Mouse (Mus musculus) 416B (cell line): Measurements from ENCODE around the gene Gpc5.

Source experiments
- DNase-seq: peaks from one replicate; pipeline ENCODE4 v3.0.0; 2011; ENCODE audit warnings: low read depth

Gpc5 gene

GRCm38 (mm10) chr14:115369611-115370167 lies 277.7 kb downstream of the Gpc5 start:
- DNase-seq, result no peak

GRCm38 (mm10) chr14:115371131-115371530 lies 279.1 kb downstream of the Gpc5 start:
- DNase-seq, result peak; percentile 16

GRCm38 (mm10) chr14:115391831-115392230 lies 299.8 kb downstream of the Gpc5 start:
- no peak for DNase-seq

GRCm38 (mm10) chr14:115392894-115393524 lies 301.0 kb downstream of the Gpc5 start:
- DNase-seq, result peak; percentile 55

- no peak for DNase-seq
Measured at GRCm38 (mm10) chr14:115406596-115406995, 314.6 kb downstream of the Gpc5 start.

- DNase-seq, result no peak
Measured at GRCm38 (mm10) chr14:115407309-115407930, 315.4 kb downstream of the Gpc5 start.

- DNase-seq, result no peak
Measured at GRCm38 (mm10) chr14:115410881-115411280, 318.9 kb downstream of the Gpc5 start.

- DNase-seq, result no peak
Measured at GRCm38 (mm10) chr14:115411513-115412174, 319.6 kb downstream of the Gpc5 start.

GRCm38 (mm10) chr14:115412821-115413220 lies 320.8 kb downstream of the Gpc5 start:
- no peak for DNase-seq

GRCm38 (mm10) chr14:115413429-115413828 lies 321.4 kb downstream of the Gpc5 start:
- no peak for DNase-seq

GRCm38 (mm10) chr14:115414545-115414944 lies 322.5 kb downstream of the Gpc5 start:
- no peak for DNase-seq

GRCm38 (mm10) chr14:115431967-115432366 lies 340.0 kb downstream of the Gpc5 start:
- no peak for DNase-seq

- DNase-seq, result no peak
Measured at GRCm38 (mm10) chr14:115432368-115432767, 340.4 kb downstream of the Gpc5 start.

GRCm38 (mm10) chr14:115436617-115437016 lies 344.6 kb downstream of the Gpc5 start:
- DNase-seq, result no peak

GRCm38 (mm10) chr14:115444789-115445770 lies 353.1 kb downstream of the Gpc5 start:
- no peak for DNase-seq

GRCm38 (mm10) chr14:115450938-115451337 lies 358.9 kb downstream of the Gpc5 start:
- no peak for DNase-seq

- DNase-seq, result peak; percentile 5
Measured at GRCm38 (mm10) chr14:115467960-115468359, 375.9 kb downstream of the Gpc5 start.

- peak; percentile 56 for DNase-seq
Measured at GRCm38 (mm10) chr14:115475234-115475633, 383.2 kb downstream of the Gpc5 start.

- DNase-seq, result no peak
Measured at GRCm38 (mm10) chr14:115477360-115477759, 385.3 kb downstream of the Gpc5 start.

- DNase-seq, result peak; percentile 7
Measured at GRCm38 (mm10) chr14:115485090-115485489, 393.1 kb downstream of the Gpc5 start.

- no peak for DNase-seq
Measured at GRCm38 (mm10) chr14:115500794-115501193, 408.8 kb downstream of the Gpc5 start.
